Mouse (Mus musculus) midbrain, postnatal 0 days (tissue): ENCODE measurements around the gene Gm39566. TPM values are rescaled to one million over a fixed set of nuclear protein-coding genes. Genes with fewer than 3 reads are reported as not detected.

Experiments
- ATAC-seq: fragments of 200-750 bp; cut with Nextera tagmentation; 2 replicates; pipeline ENCODE4 v1.8.0; 2017; ENCODE audit warnings: moderate number of reproducible peaks, mild to moderate bottlenecking, moderate TSS enrichment, moderate library complexity; ENCODE audit not compliant: low FRiP score
- DNase-seq: peaks from one replicate; pipeline ENCODE4 v3.0.0-alpha.2; 2015; ENCODE audit warnings: low spot score
- H3K27ac ChIP-seq: fragments of 300-500 bp; sonication (generic); 2 replicates; pipeline ENCODE4 v1.5.1; 2014; ENCODE audit warnings: low read depth, mild to moderate bottlenecking, low read length, mixed read lengths
- H3K27me3 ChIP-seq: fragments of 300-500 bp; sonication (generic); 2 replicates; pipeline ENCODE4 v1.6.1; 2014; ENCODE audit warnings: low read length, control low read depth, mixed read lengths; ENCODE audit not compliant: insufficient read depth
- H3K36me3 ChIP-seq: fragments of 300-500 bp; sonication (generic); 2 replicates; pipeline ENCODE4 v1.6.1; 2014; ENCODE audit warnings: low read length, control low read depth, mixed read lengths; ENCODE audit not compliant: insufficient read depth
- H3K4me1 ChIP-seq: fragments of 300-500 bp; sonication (generic); 2 replicates; pipeline ENCODE4 v1.6.1; 2014; ENCODE audit warnings: mild to moderate bottlenecking, control low read depth, antibody characterized with exemption, low read length, mixed read lengths; ENCODE audit not compliant: insufficient read depth
- H3K4me2 ChIP-seq: fragments of 300-500 bp; sonication (generic); 2 replicates; pipeline ENCODE4 v1.6.1; 2014; ENCODE audit warnings: low read depth, mild to moderate bottlenecking, low read length, mixed read lengths; ENCODE audit not compliant: poor library complexity, severe bottlenecking
- H3K4me3 ChIP-seq: fragments of 300-500 bp; sonication (generic); 2 replicates; pipeline ENCODE4 v1.5.1; 2014; ENCODE audit warnings: low read depth, mild to moderate bottlenecking, low read length, moderate library complexity
- H3K9ac ChIP-seq: fragments of 300-500 bp; sonication (generic); replicated peaks from 2 replicates; pipeline ENCODE4 v1.6.1; 2014; ENCODE audit warnings: mild to moderate bottlenecking, low read length, moderate library complexity, mixed read lengths; ENCODE audit not compliant: poor library complexity, severe bottlenecking
- H3K9me3 ChIP-seq: fragments of 300-500 bp; sonication (generic); 2 replicates; pipeline ENCODE4 v1.6.1; 2016; ENCODE audit warnings: low read length, control low read depth
- CTCF ChIP-seq: IDR thresholded peaks from 2 replicates; pipeline ENCODE4 v1.5.1; 2016; ENCODE audit warnings: antibody characterized with exemption, mild to moderate bottlenecking
- WGBS: fragments of 180-500 bp; shearing (Covaris S2); extraction: QIAGEN DNeasy Blood & Tissue Kit; methylation state at CpG from one replicate; pipeline ENCODE4 v1.1.7; 2014; 5-methylcytosine and 5-hydroxymethylcytosine counted together
- polyA plus RNA-seq: library from polyadenylated mRNA; unstranded; fragments of >200 nt; fragmentation: Nextera tagmentation; extraction: Ambion mirVana; gene quantifications from 2 replicates; pipeline ENCODE4 v1.2.1, GENCODE M21; 2015
- total RNA-seq: library from RNA; depleted of rRNA; stranded (reverse); fragments of >200 nt; gene quantifications from 2 replicates; pipeline ENCODE4 v1.2.3, GENCODE M21; 2014

Gene Gm39566
- total and polyA plus RNA-seq, 2 experiments from 2014 or later = not detected

GRCm38 (mm10) chr11:69803786-69804651, 11.1 kb downstream of the Gm39566 start:
- DNase-seq = peak; percentile 76
- Histone ChIP-seq H3K27ac (peak overlapping the region; percentile 62), H3K4me1 (peaks cover 8% of the 10 kb centered on the region; the same call in 1 of the 2 replicates)

GRCm38 (mm10) chr11:69803328-69803727, 11.8 kb downstream of the Gm39566 start:
- H3K9me3 ChIP-seq = no peaks in the 10 kb centered on the region
- ATAC-seq = no peak

More at GRCm38 (mm10) chr11:69803786-69804651, 11.1 kb downstream of the Gm39566 start:
- TF ChIP-seq CTCF = peak; percentile 74
- Histone ChIP-seq H3K4me2 (peak overlapping the region; percentile 96), H3K36me3 (no peaks in the 10 kb centered on the region), H3K27me3 (0 out of 2 replicates have a peak, but pooled peaks cover 4% of the 10 kb centered on the region), H3K9ac (peak overlapping the region; percentile 68), H3K4me3 (peak overlapping the region; percentile 49), H3K9me3 (no peaks in the 10 kb centered on the region)
- no peak for ATAC-seq
- WGBS = 2% methylated on average over 60 of the region's 60 CpGs

GRCm38 (mm10) chr11:69802648-69803105, 12.4 kb downstream of the Gm39566 start:
- under 1% methylated on average over 31 of the region's 33 CpGs for WGBS
- no peak; the same call in 1 of the 2 replicates for TF ChIP-seq CTCF

More at GRCm38 (mm10) chr11:69803328-69803727, 11.8 kb downstream of the Gm39566 start:
- Histone ChIP-seq H3K4me1 (peaks cover 11% of the 10 kb centered on the region; the same call in 1 of the 2 replicates), H3K36me3 (no peaks in the 10 kb centered on the region), H3K4me3 (peak overlapping the region; percentile 49), H3K27ac (peak overlapping the region; percentile 62), H3K9ac (peak overlapping the region; percentile 68), H3K4me2 (peak overlapping the region; percentile 96), H3K27me3 (0 out of 2 replicates have a peak, but pooled peaks cover 4% of the 10 kb centered on the region)
- no peak for DNase-seq
- WGBS = 5% methylated on average over 12 of the region's 12 CpGs
- TF ChIP-seq CTCF = no peak

GRCm38 (mm10) chr11:69801379-69801977, 13.6 kb downstream of the Gm39566 start, which contains the start of gene Fgf11:
TSS of gene Fgf11 (minus strand) at chr11:69801857.
- no peak for TF ChIP-seq CTCF
- Histone ChIP-seq H3K4me3 (peak within 1 kb of the TSS; percentile 49), H3K27me3 (peaks cover 4% of the 10 kb centered on the region; the same call in 1 of the 2 replicates), H3K27ac (peak within 1 kb of the TSS; percentile 90), H3K4me2 (peak within 1 kb of the TSS; percentile 96), H3K9ac (peak within 1 kb of the TSS; percentile 68), H3K9me3 (no peaks in the 10 kb centered on the region), H3K4me1 (peaks cover 11% of the 10 kb centered on the region; the same call in 1 of the 2 replicates), H3K36me3 (0 out of 2 replicates have a peak, but pooled peaks cover 6% of the 10 kb centered on the region)
- WGBS = 1% methylated on average over 30 of the region's 33 CpGs
- ATAC-seq (no peak), DNase-seq (no peak)

More at GRCm38 (mm10) chr11:69802648-69803105, 12.4 kb downstream of the Gm39566 start:
- Histone ChIP-seq H3K4me2 (peak overlapping the region; percentile 96), H3K36me3 (0 out of 2 replicates have a peak, but pooled peaks cover 4% of the 10 kb centered on the region), H3K27ac (peak overlapping the region; percentile 68), H3K9ac (peak overlapping the region; percentile 68), H3K4me3 (peak overlapping the region; percentile 49), H3K9me3 (no peaks in the 10 kb centered on the region), H3K4me1 (peaks cover 11% of the 10 kb centered on the region; the same call in 1 of the 2 replicates), H3K27me3 (peaks cover 4% of the 10 kb centered on the region; the same call in 1 of the 2 replicates)
- DNase-seq = peak; percentile 85
- no peak for ATAC-seq

- under 1% methylated on average over 34 of the region's 36 CpGs for WGBS
- Histone ChIP-seq H3K4me2 (peak overlapping the region; percentile 96), H3K4me3 (peak overlapping the region; percentile 49), H3K36me3 (0 out of 2 replicates have a peak, but pooled peaks cover 6% of the 10 kb centered on the region), H3K27me3 (peaks cover 4% of the 10 kb centered on the region; the same call in 1 of the 2 replicates), H3K4me1 (peaks cover 11% of the 10 kb centered on the region; the same call in 1 of the 2 replicates), H3K9ac (peak overlapping the region; percentile 68), H3K9me3 (no peaks in the 10 kb centered on the region), H3K27ac (peak overlapping the region; percentile 90)
- ATAC-seq (peak; percentile 81), DNase-seq (peak; percentile 90)
- TF ChIP-seq CTCF = no peak
These were observed 14.5 kb downstream of the Gm39566 start for GRCm38 (mm10) chr11:69800392-69801197.
